Mouse (Mus musculus) thymus, adult 2 months (tissue): ENCODE results near the gene Gm20388. TPM values are rescaled to one million over a fixed set of nuclear protein-coding genes. Genes with fewer than 3 reads are reported as not detected.

Experiments
- DNase-seq: peaks from one replicate; pipeline ENCODE4 v3.0.0; 2021
- H3K27ac ChIP-seq: fragments of 200-500 bp; 2 replicates; pipeline ENCODE4 v1.5.1; 2012; ENCODE audit warnings: low read length, control low read depth; ENCODE audit not compliant: control insufficient read depth, insufficient read depth
- H3K27me3 ChIP-seq: fragments of 200-500 bp; 2 replicates; pipeline ENCODE4 v1.6.1; 2012; ENCODE audit warnings: mild to moderate bottlenecking, low read length, moderate library complexity, mixed read lengths; ENCODE audit not compliant: control insufficient read depth, insufficient read depth
- H3K36me3 ChIP-seq: fragments of 200-500 bp; 2 replicates; pipeline ENCODE4 v1.6.1; 2012; ENCODE audit warnings: mild to moderate bottlenecking, low read length, moderate library complexity; ENCODE audit not compliant: control insufficient read depth, insufficient read depth
- H3K4me1 ChIP-seq: fragments of 200-500 bp; replicated peaks from 2 replicates; pipeline ENCODE4 v1.6.1; 2012; ENCODE audit warnings: low read length; ENCODE audit not compliant: control insufficient read depth, insufficient read depth
- H3K4me3 ChIP-seq: fragments of 200-500 bp; 2 replicates; pipeline ENCODE4 v1.5.1; 2012; ENCODE audit warnings: mild to moderate bottlenecking, low read length, control low read depth, moderate library complexity; ENCODE audit not compliant: control insufficient read depth, insufficient read depth
- CTCF ChIP-seq: fragments of 200-500 bp; IDR thresholded peaks from 2 replicates; pipeline ENCODE4 v1.5.1; 2012; ENCODE audit warnings: mild to moderate bottlenecking, control low read depth, low read length, moderate library complexity, borderline replicate concordance; ENCODE audit not compliant: control insufficient read depth, poor library complexity, insufficient read depth; ENCODE audit errors: extremely low read depth
- POLR2A ChIP-seq: fragments of 200-500 bp; IDR thresholded peaks from 2 replicates; pipeline ENCODE4 v1.6.1; 2012; ENCODE audit warnings: mild to moderate bottlenecking, low read length, control low read depth, moderate library complexity; ENCODE audit not compliant: control insufficient read depth, poor library complexity, insufficient read depth; ENCODE audit errors: extremely low read depth
- WGBS: fragments of 180-500 bp; shearing (Covaris S2); methylation state at CpG from one replicate; pipeline ENCODE4 v1.1.7; 2018; 5-methylcytosine and 5-hydroxymethylcytosine counted together
- polyA plus RNA-seq: library from polyadenylated mRNA; depleted of rRNA; stranded (reverse); fragments of >200 nt; gene quantifications from 2 replicates; pipeline ENCODE4 v1.2.3, GENCODE M21; 2012

The Gm20388 gene
- polyA plus RNA-seq, 1 experiment: 103 TPM

- WGBS: 94% methylated on average over 14 of the region's 14 CpGs
- Histone ChIP-seq H3K36me3 (no peaks in the 10 kb centered on the region), H3K4me1 (peaks cover 9% of the 10 kb centered on the region; the same call in 1 of the 2 replicates), H3K4me3 (no peak overlapping the region), H3K27me3 (no peaks in the 10 kb centered on the region), H3K27ac (no peak overlapping the region)
- DNase-seq: no peak
- no peak for TF ChIP-seq POLR2A
- TF ChIP-seq CTCF: no peak
Observed at GRCm38 (mm10) chr8:122167204-122167860, 2256.7 kb downstream of the Gm20388 start.

GRCm38 (mm10) chr8:122169446-122169845, 2258.8 kb downstream of the Gm20388 start:
- H3K4me3 ChIP-seq: no peak overlapping the region
- H3K27ac ChIP-seq: no peak overlapping the region
- no peak for DNase-seq
- TF ChIP-seq CTCF: no peak
- no peak for TF ChIP-seq POLR2A
- H3K4me1 ChIP-seq: peaks cover 7% of the 10 kb centered on the region; the same call in 1 of the 2 replicates
- H3K36me3 ChIP-seq: no peaks in the 10 kb centered on the region
- WGBS: 98% methylated on average over 2 of the region's 2 CpGs
- H3K27me3 ChIP-seq: no peaks in the 10 kb centered on the region

GRCm38 (mm10) chr8:122171823-122172222, 2261.2 kb downstream of the Gm20388 start:
- 84% methylated on average over 4 of the region's 4 CpGs for WGBS
- no peak overlapping the region for H3K4me3 ChIP-seq
- no peak for TF ChIP-seq POLR2A
- TF ChIP-seq CTCF: no peak
- H3K27ac ChIP-seq: no peak overlapping the region
- H3K4me1 ChIP-seq: no peaks in the 10 kb centered on the region
- no peaks in the 10 kb centered on the region for H3K27me3 ChIP-seq
- no peaks in the 10 kb centered on the region for H3K36me3 ChIP-seq
- DNase-seq: no peak

GRCm38 (mm10) chr8:122174133-122174930, 2263.7 kb downstream of the Gm20388 start:
- WGBS: 34% methylated on average over 10 of the region's 10 CpGs
- DNase-seq: no peak
- Histone ChIP-seq H3K4me3 (no peak overlapping the region), H3K27ac (no peak overlapping the region), H3K4me1 (no peaks in the 10 kb centered on the region), H3K36me3 (no peaks in the 10 kb centered on the region), H3K27me3 (no peaks in the 10 kb centered on the region)
- TF ChIP-seq CTCF: no peak
- no peak for TF ChIP-seq POLR2A

GRCm38 (mm10) chr8:122178392-122178890, 2267.8 kb downstream of the Gm20388 start:
- Histone ChIP-seq H3K27ac (no peak overlapping the region), H3K27me3 (no peaks in the 10 kb centered on the region), H3K36me3 (no peaks in the 10 kb centered on the region), H3K4me3 (no peak overlapping the region), H3K4me1 (no peaks in the 10 kb centered on the region)
- DNase-seq: no peak
- TF ChIP-seq CTCF (no peak), POLR2A (no peak)
- WGBS: 87% methylated on average over 4 of the region's 4 CpGs

- TF ChIP-seq POLR2A: no peak
- no peak for TF ChIP-seq CTCF
- Histone ChIP-seq H3K27ac (no peak overlapping the region), H3K4me1 (no peaks in the 10 kb centered on the region; the same call in 1 of the 2 replicates), H3K27me3 (no peaks in the 10 kb centered on the region), H3K36me3 (no peaks in the 10 kb centered on the region), H3K4me3 (no peak overlapping the region)
- 85% methylated on average over 7 of the region's 7 CpGs for WGBS
- no peak for DNase-seq
Observed at GRCm38 (mm10) chr8:122179354-122179753, 2268.7 kb downstream of the Gm20388 start.
